Mouse (Mus musculus): ENCODE data around the gene C1qtnf9. TPM values are rescaled to one million over a fixed set of nuclear protein-coding genes. Genes with fewer than 3 reads are reported as not detected.

The C1qtnf9 gene
- polyA plus RNA-seq, 1 experiment from 2014 or later, result 1.6 TPM

GRCm38 (mm10) chr14:60743681-60744080 is 24.3 kb upstream of the C1qtnf9 start:
- no peak overlapping the region for H3K4me3 ChIP-seq (ENCODE audit: low read depth, low read length)
- no peak for TF ChIP-seq CTCF (IDR thresholded peaks at IDR 0.05; ENCODE audit: low read depth)
- H3K27me3 ChIP-seq (replicated peaks; ENCODE audit: control insufficient read depth, insufficient read depth, low read length), result no peaks in the 10 kb centered on the region
- ATAC-seq, result no peak
- peaks cover 3% of the 10 kb centered on the region for H3K4me1 ChIP-seq (replicated peaks; ENCODE audit: control insufficient read depth, insufficient read depth, low read length)
- H3K9ac ChIP-seq (ENCODE audit: low read depth, low read length), result no peak overlapping the region
- no peak overlapping the region for H3K4me2 ChIP-seq (replicated peaks; ENCODE audit: low read depth)
- peaks cover 41% of the 10 kb centered on the region for H3K36me3 ChIP-seq (ENCODE audit: control insufficient read depth, insufficient read depth)
- H3K27ac ChIP-seq (ENCODE audit: low read depth, low read length), result no peak overlapping the region
- no peaks in the 10 kb centered on the region for H3K9me3 ChIP-seq (ENCODE audit: control insufficient read depth)
- 68% methylated on average over 9 of the region's 9 CpGs for WGBS

GRCm38 (mm10) chr14:60745201-60745600 is 22.7 kb upstream of the C1qtnf9 start:
- Histone ChIP-seq H3K9ac (ENCODE audit: low read depth, low read length) (no peak overlapping the region), H3K27me3 (replicated peaks; ENCODE audit: control insufficient read depth, insufficient read depth, low read length) (no peaks in the 10 kb centered on the region), H3K4me2 (replicated peaks; ENCODE audit: low read depth) (no peak overlapping the region), H3K4me1 (replicated peaks; ENCODE audit: control insufficient read depth, insufficient read depth, low read length) (no peaks in the 10 kb centered on the region; the same call in 1 of the 2 replicates), H3K4me3 (ENCODE audit: low read depth, low read length) (no peak overlapping the region), H3K36me3 (ENCODE audit: control insufficient read depth, insufficient read depth) (peaks cover 53% of the 10 kb centered on the region), H3K27ac (ENCODE audit: low read depth, low read length) (no peak overlapping the region), H3K9me3 (ENCODE audit: control insufficient read depth) (no peaks in the 10 kb centered on the region)
- 46% methylated on average over 6 of the region's 6 CpGs for WGBS
- peak; percentile 41; the same call in 1 of the 2 replicates for ATAC-seq
- no peak for TF ChIP-seq CTCF (IDR thresholded peaks at IDR 0.05; ENCODE audit: low read depth)

GRCm38 (mm10) chr14:60746141-60746540 is 21.8 kb upstream of the C1qtnf9 start:
- Histone ChIP-seq H3K36me3 (ENCODE audit: control insufficient read depth, insufficient read depth) (peaks cover 63% of the 10 kb centered on the region), H3K4me2 (replicated peaks; ENCODE audit: low read depth) (no peak overlapping the region), H3K9ac (ENCODE audit: low read depth, low read length) (no peak overlapping the region), H3K9me3 (ENCODE audit: control insufficient read depth) (no peaks in the 10 kb centered on the region), H3K4me3 (ENCODE audit: low read depth, low read length) (no peak overlapping the region), H3K27ac (ENCODE audit: low read depth, low read length) (no peak overlapping the region), H3K4me1 (replicated peaks; ENCODE audit: control insufficient read depth, insufficient read depth, low read length) (no peaks in the 10 kb centered on the region; the same call in 1 of the 2 replicates), H3K27me3 (replicated peaks; ENCODE audit: control insufficient read depth, insufficient read depth, low read length) (no peaks in the 10 kb centered on the region)
- no peak for ATAC-seq
- WGBS, result 88% methylated on average over 10 of the region's 10 CpGs
- TF ChIP-seq CTCF (IDR thresholded peaks at IDR 0.05; ENCODE audit: low read depth), result no peak

- Histone ChIP-seq H3K4me1 (replicated peaks; ENCODE audit: control insufficient read depth, insufficient read depth, low read length) (no peaks in the 10 kb centered on the region; the same call in 1 of the 2 replicates), H3K9ac (ENCODE audit: low read depth, low read length) (no peak overlapping the region), H3K27me3 (replicated peaks; ENCODE audit: control insufficient read depth, insufficient read depth, low read length) (no peaks in the 10 kb centered on the region), H3K27ac (ENCODE audit: low read depth, low read length) (no peak overlapping the region), H3K4me3 (ENCODE audit: low read depth, low read length) (no peak overlapping the region), H3K9me3 (ENCODE audit: control insufficient read depth) (no peaks in the 10 kb centered on the region), H3K4me2 (replicated peaks; ENCODE audit: low read depth) (no peak overlapping the region), H3K36me3 (ENCODE audit: control insufficient read depth, insufficient read depth) (peaks cover 68% of the 10 kb centered on the region)
- WGBS, result 88% methylated on average over 21 of the region's 21 CpGs
- ATAC-seq, result no peak
- no peak for TF ChIP-seq CTCF (IDR thresholded peaks at IDR 0.05; ENCODE audit: low read depth)
Observed at GRCm38 (mm10) chr14:60747154-60747870, 20.6 kb upstream of the C1qtnf9 start.

- Histone ChIP-seq H3K4me1 (replicated peaks; ENCODE audit: control insufficient read depth, insufficient read depth, low read length) (no peaks in the 10 kb centered on the region), H3K9ac (ENCODE audit: low read depth, low read length) (no peak overlapping the region), H3K4me3 (ENCODE audit: low read depth, low read length) (no peak overlapping the region), H3K27ac (ENCODE audit: low read depth, low read length) (no peak overlapping the region; the same call in 1 of the 2 replicates), H3K27me3 (replicated peaks; ENCODE audit: control insufficient read depth, insufficient read depth, low read length) (no peaks in the 10 kb centered on the region), H3K9me3 (ENCODE audit: control insufficient read depth) (no peaks in the 10 kb centered on the region), H3K36me3 (ENCODE audit: control insufficient read depth, insufficient read depth) (peaks cover 75% of the 10 kb centered on the region), H3K4me2 (replicated peaks; ENCODE audit: low read depth) (no peak overlapping the region)
- TF ChIP-seq CTCF (IDR thresholded peaks at IDR 0.05; ENCODE audit: low read depth), result no peak
- ATAC-seq, result no peak
- 75% methylated on average over 12 of the region's 12 CpGs for WGBS
Observed at GRCm38 (mm10) chr14:60749880-60750279, 18.1 kb upstream of the C1qtnf9 start.

- WGBS, result 93% methylated on average over 16 of the region's 16 CpGs
- Histone ChIP-seq H3K27ac (ENCODE audit: low read depth, low read length) (no peak overlapping the region), H3K4me2 (replicated peaks; ENCODE audit: low read depth) (no peak overlapping the region), H3K9me3 (ENCODE audit: control insufficient read depth) (no peaks in the 10 kb centered on the region), H3K4me1 (replicated peaks; ENCODE audit: control insufficient read depth, insufficient read depth, low read length) (no peaks in the 10 kb centered on the region), H3K27me3 (replicated peaks; ENCODE audit: control insufficient read depth, insufficient read depth, low read length) (no peaks in the 10 kb centered on the region), H3K36me3 (ENCODE audit: control insufficient read depth, insufficient read depth) (peaks cover 73% of the 10 kb centered on the region), H3K9ac (ENCODE audit: low read depth, low read length) (no peak overlapping the region), H3K4me3 (ENCODE audit: low read depth, low read length) (no peak overlapping the region)
- ATAC-seq, result no peak
- no peak for TF ChIP-seq CTCF (IDR thresholded peaks at IDR 0.05; ENCODE audit: low read depth)
Observed at GRCm38 (mm10) chr14:60751581-60751980, 16.4 kb upstream of the C1qtnf9 start.

Data from intestine, postnatal 0 days (tissue).